Mouse (Mus musculus) embryonic facial prominence, embryonic 11.5 days (tissue): ENCODE data around the gene S100a3. TPM values are rescaled to one million over a fixed set of nuclear protein-coding genes. Genes with fewer than 3 reads are reported as not detected.

Experiments
- ATAC-seq: fragments of 200-750 bp; cut with Nextera tagmentation; replicated peaks from 2 replicates; pipeline ENCODE4 v1.8.0; 2017; ENCODE audit warnings: low read depth; ENCODE audit not compliant: insufficient number of reproducible peaks, low FRiP score, low TSS enrichment
- DNase-seq: peaks from one replicate; pipeline ENCODE4 v3.0.0-alpha.2; 2015; ENCODE audit warnings: low spot score
- H3K27ac ChIP-seq: fragments of 300-500 bp; sonication (generic); replicated peaks from 2 replicates; pipeline ENCODE4 v1.5.1; 2014; ENCODE audit warnings: mild to moderate bottlenecking, low read depth, low read length, control low read depth
- H3K27me3 ChIP-seq: fragments of 300-500 bp; sonication (generic); 2 replicates; pipeline ENCODE4 v1.6.1; 2014; ENCODE audit warnings: mild to moderate bottlenecking, low read length, moderate library complexity, mixed read lengths; ENCODE audit not compliant: control insufficient read depth, insufficient read depth
- H3K36me3 ChIP-seq: fragments of 300-500 bp; sonication (generic); replicated peaks from 2 replicates; pipeline ENCODE4 v1.6.1; 2014; ENCODE audit warnings: low read depth, mild to moderate bottlenecking, low read length, moderate library complexity, mixed read lengths; ENCODE audit not compliant: control insufficient read depth, insufficient read depth
- H3K4me1 ChIP-seq: fragments of 300-500 bp; sonication (generic); 2 replicates; pipeline ENCODE4 v1.6.1; 2014; ENCODE audit warnings: low read length, mixed read lengths; ENCODE audit not compliant: control insufficient read depth, insufficient read depth
- H3K4me2 ChIP-seq: fragments of 300-500 bp; sonication (generic); 2 replicates; pipeline ENCODE4 v1.6.1; 2014; ENCODE audit warnings: low read depth, mild to moderate bottlenecking, control low read depth, low read length, moderate library complexity
- H3K4me3 ChIP-seq: fragments of 300-500 bp; sonication (generic); 2 replicates; pipeline ENCODE4 v1.5.1; 2014; ENCODE audit warnings: low read depth, low read length, control low read depth
- H3K9ac ChIP-seq: fragments of 300-500 bp; sonication (generic); replicated peaks from 2 replicates; pipeline ENCODE4 v1.6.1; 2014; ENCODE audit warnings: mild to moderate bottlenecking, control low read depth, low read length
- H3K9me3 ChIP-seq: fragments of 300-500 bp; sonication (generic); replicated peaks from 2 replicates; pipeline ENCODE4 v1.6.1; 2016; ENCODE audit warnings: mild to moderate bottlenecking, low read length, inconsistent platforms, mixed read lengths; ENCODE audit not compliant: control insufficient read depth
- WGBS: fragments of 180-500 bp; shearing (Covaris S2); extraction: QIAGEN DNeasy Blood & Tissue Kit; methylation state at CpG from one replicate; pipeline ENCODE4 v1.1.7; 2014; 5-methylcytosine and 5-hydroxymethylcytosine counted together
- polyA plus RNA-seq: library from polyadenylated mRNA; unstranded; fragments of >200 nt; fragmentation: Nextera tagmentation; extraction: Ambion mirVana; gene quantifications from 2 replicates; pipeline ENCODE4 v1.2.1, GENCODE M21; 2014

The S100a3 gene
- polyA plus RNA-seq, 1 experiment from 2014 or later, result not detected

GRCm38 (mm10) chr3:90613461-90614147 lies 53.2 kb downstream of the S100a3 start:
- ATAC-seq, result no peak
- Histone ChIP-seq H3K27ac (no peak overlapping the region), H3K4me1 (no peaks in the 10 kb centered on the region), H3K4me2 (peak overlapping the region; percentile 66), H3K9me3 (no peaks in the 10 kb centered on the region), H3K9ac (peak overlapping the region; percentile 49), H3K36me3 (no peaks in the 10 kb centered on the region), H3K27me3 (no peaks in the 10 kb centered on the region), H3K4me3 (peak overlapping the region; percentile 25; the same call in 1 of the 2 replicates)
- no peak for DNase-seq
- WGBS, result 55% methylated on average over 7 of the region's 7 CpGs

GRCm38 (mm10) chr3:90614148-90614530 lies 53.8 kb downstream of the S100a3 start:
- H3K36me3 ChIP-seq, result no peaks in the 10 kb centered on the region
- no peaks in the 10 kb centered on the region for H3K9me3 ChIP-seq
- H3K4me2 ChIP-seq, result no peak overlapping the region
- no peak overlapping the region for H3K4me3 ChIP-seq
- no peaks in the 10 kb centered on the region for H3K4me1 ChIP-seq
- DNase-seq, result no peak
- H3K9ac ChIP-seq, result no peak overlapping the region
- H3K27me3 ChIP-seq, result no peaks in the 10 kb centered on the region
- 87% methylated on average over 6 of the region's 6 CpGs for WGBS
- no peak overlapping the region for H3K27ac ChIP-seq
- ATAC-seq, result no peak

- 84% methylated on average over 11 of the region's 11 CpGs for WGBS
- no peaks in the 10 kb centered on the region for H3K4me1 ChIP-seq
- H3K9ac ChIP-seq, result no peak overlapping the region
- H3K4me2 ChIP-seq, result no peak overlapping the region
- no peak for DNase-seq
- H3K4me3 ChIP-seq, result no peak overlapping the region
- 0 out of 2 replicates have a peak, but pooled peaks have one; percentile 4 for ATAC-seq
- no peak overlapping the region for H3K27ac ChIP-seq
- H3K27me3 ChIP-seq, result no peaks in the 10 kb centered on the region
- H3K9me3 ChIP-seq, result no peaks in the 10 kb centered on the region
- no peaks in the 10 kb centered on the region for H3K36me3 ChIP-seq
Measured at GRCm38 (mm10) chr3:90614611-90615251, 54.4 kb downstream of the S100a3 start.

GRCm38 (mm10) chr3:90615415-90615814 lies 55.0 kb downstream of the S100a3 start:
- H3K27me3 ChIP-seq, result no peaks in the 10 kb centered on the region
- H3K36me3 ChIP-seq, result no peaks in the 10 kb centered on the region
- 15% methylated on average over 7 of the region's 7 CpGs for WGBS
- H3K27ac ChIP-seq, result no peak overlapping the region
- H3K4me3 ChIP-seq, result no peak overlapping the region
- no peak overlapping the region for H3K4me2 ChIP-seq
- ATAC-seq, result peak; percentile 70; the same call in 1 of the 2 replicates
- no peaks in the 10 kb centered on the region for H3K9me3 ChIP-seq
- H3K9ac ChIP-seq, result no peak overlapping the region
- peak; percentile 80 for DNase-seq
- no peaks in the 10 kb centered on the region for H3K4me1 ChIP-seq

GRCm38 (mm10) chr3:90615911-90616310 lies 55.5 kb downstream of the S100a3 start:
- Histone ChIP-seq H3K36me3 (no peaks in the 10 kb centered on the region), H3K4me2 (no peak overlapping the region), H3K4me3 (no peak overlapping the region), H3K27me3 (no peaks in the 10 kb centered on the region), H3K4me1 (no peaks in the 10 kb centered on the region), H3K27ac (no peak overlapping the region), H3K9me3 (no peaks in the 10 kb centered on the region), H3K9ac (no peak overlapping the region)
- DNase-seq, result no peak
- ATAC-seq, result no peak
- WGBS, result 81% methylated on average over 1 of the region's 1 CpGs

GRCm38 (mm10) chr3:90617586-90617985 lies 57.2 kb downstream of the S100a3 start:
- Histone ChIP-seq H3K27me3 (no peaks in the 10 kb centered on the region), H3K4me3 (no peak overlapping the region), H3K4me1 (no peaks in the 10 kb centered on the region), H3K9ac (no peak overlapping the region), H3K4me2 (no peak overlapping the region), H3K36me3 (no peaks in the 10 kb centered on the region), H3K9me3 (no peaks in the 10 kb centered on the region), H3K27ac (no peak overlapping the region)
- 8% methylated on average over 1 of the region's 1 CpGs for whole genome bisulfite sequencing
- ATAC-seq, result no peak
- DNase-seq, result no peak

- H3K9me3 ChIP-seq, result no peaks in the 10 kb centered on the region
- no peaks in the 10 kb centered on the region for H3K36me3 ChIP-seq
- no peaks in the 10 kb centered on the region for H3K4me1 ChIP-seq
- DNase-seq, result no peak
- H3K27me3 ChIP-seq, result no peaks in the 10 kb centered on the region
- H3K4me2 ChIP-seq, result no peak overlapping the region
- no peak overlapping the region for H3K9ac ChIP-seq
- 53% methylated on average over 7 of the region's 7 CpGs for WGBS
- no peak overlapping the region for H3K27ac ChIP-seq
- no peak for ATAC-seq
- no peak overlapping the region for H3K4me3 ChIP-seq
Measured at GRCm38 (mm10) chr3:90621552-90621951, 61.2 kb downstream of the S100a3 start.

- H3K27me3 ChIP-seq, result no peaks in the 10 kb centered on the region
- H3K4me3 ChIP-seq, result no peak overlapping the region
- H3K36me3 ChIP-seq, result no peaks in the 10 kb centered on the region
- no peaks in the 10 kb centered on the region for H3K4me1 ChIP-seq
- H3K4me2 ChIP-seq, result no peak overlapping the region
- H3K27ac ChIP-seq, result no peak overlapping the region
- ATAC-seq (0 out of 2 replicates have a peak, but pooled peaks have one; percentile 34), DNase-seq (peak; percentile 66)
- no peak overlapping the region for H3K9ac ChIP-seq
- no peaks in the 10 kb centered on the region for H3K9me3 ChIP-seq
- 22% methylated on average over 2 of the region's 2 CpGs for WGBS
Measured at GRCm38 (mm10) chr3:90623435-90624071, 63.2 kb downstream of the S100a3 start.
